Mouse (Mus musculus): ENCODE data around the gene Cog4.

Cog4 gene

DNA sequence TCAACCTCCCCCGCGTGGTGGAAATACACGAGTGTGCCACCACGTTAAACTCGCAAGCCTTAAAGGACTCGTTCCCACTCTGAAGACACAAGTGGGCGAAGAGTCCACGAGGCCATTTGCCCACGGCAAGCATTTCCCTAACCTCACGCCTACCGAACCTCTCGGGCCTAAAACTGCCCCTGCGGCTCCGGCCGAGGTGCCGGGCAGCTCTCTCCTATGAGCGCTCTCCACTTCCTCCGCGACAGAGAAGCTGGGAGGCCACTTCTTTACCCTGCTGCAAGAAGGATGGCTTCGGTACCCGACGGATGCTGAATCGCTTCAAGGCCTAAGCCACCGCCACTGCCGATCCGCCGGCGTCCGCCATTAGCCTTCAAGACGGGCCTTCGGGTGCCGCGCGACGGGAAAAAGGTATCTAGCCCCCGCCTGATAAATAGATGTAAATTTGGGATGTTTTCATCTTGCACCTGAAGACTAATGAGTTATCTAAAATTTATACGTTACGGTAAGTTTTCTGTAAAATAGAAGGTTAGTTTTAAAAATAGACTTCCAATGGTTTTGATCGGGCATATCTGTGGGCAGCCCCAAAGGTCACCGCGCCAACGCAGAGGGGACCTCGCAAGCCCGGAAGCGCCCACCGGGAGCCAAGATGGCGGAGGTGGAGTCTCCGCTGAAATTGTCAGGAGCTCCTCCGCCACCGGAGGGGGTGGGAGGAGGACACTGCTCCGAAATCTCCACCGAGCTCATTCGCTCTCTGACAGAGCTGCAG is at the start of gene Cog4, which contains the start of gene Sf3b3:
Gene Cog4, plus strand, starts transcription at position 196 of the 766 bp plus-strand sequence.
Gene Sf3b3, minus strand, starts transcription at position 383 of the 766 bp plus-strand sequence.
- DNase-seq: peak; percentile 71 to 77

DNA sequence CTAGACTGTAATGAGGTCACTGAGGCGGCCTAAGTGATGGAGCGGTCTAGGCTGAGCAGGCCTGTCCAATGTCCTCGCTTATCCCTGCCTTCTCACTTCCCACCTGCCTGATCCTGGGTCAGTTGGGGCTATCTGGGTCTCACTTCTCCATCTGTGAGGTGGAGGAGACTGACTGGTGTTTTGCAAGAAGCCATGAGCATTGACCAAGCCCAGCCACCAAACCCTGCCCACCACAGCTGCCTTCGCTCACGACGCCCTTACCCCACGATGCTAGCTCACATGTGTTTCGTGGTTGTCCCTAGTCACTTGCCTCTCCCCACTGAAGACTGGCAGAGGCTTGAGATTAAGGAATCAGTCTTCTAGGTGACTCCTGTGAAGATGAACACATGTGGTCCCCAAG is 49.3 kb upstream of the Cog4 start:
- no peak for DNase-seq

DNA sequence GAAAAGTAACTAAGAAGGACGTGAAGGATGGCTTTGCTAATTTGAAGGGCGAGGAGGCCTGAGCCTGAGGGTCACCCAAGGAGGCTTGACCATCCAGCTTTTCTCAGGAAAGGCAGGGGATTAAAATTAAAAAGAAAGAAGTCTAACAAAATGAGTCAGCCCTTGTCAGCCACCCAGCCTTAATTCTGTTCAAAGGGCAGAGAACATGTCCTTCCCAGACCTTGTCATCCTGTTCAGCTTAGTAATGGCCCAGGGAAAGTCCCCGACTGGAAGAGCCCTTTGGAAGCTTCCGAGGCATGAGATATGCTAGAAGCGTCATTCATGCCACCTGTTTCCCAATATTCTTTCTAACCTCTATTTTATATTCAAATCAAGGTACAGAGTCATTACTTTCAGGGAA is 43.4 kb upstream of the Cog4 start:
- no peak for DNase-seq

DNA sequence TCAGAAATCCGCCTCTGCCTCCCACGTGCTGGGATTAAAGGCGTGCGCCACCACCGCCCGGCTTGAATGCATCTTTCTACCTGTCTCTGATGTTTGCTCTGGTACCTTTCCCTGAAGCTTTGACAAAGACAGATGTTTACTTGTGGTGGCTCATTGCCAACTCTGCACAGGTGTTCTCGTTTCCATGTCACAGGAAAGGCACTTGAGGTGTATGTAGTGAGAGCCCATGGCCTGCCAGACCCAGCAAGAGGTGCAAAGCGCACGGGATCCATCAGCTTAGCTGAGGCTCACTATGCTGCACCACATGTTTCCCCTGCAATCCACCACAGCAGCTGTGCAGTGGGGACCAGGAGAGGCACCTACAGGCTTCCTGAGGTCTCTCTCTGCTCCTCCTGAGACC is 42.5 kb upstream of the Cog4 start:
- DNase-seq: no peak

DNA sequence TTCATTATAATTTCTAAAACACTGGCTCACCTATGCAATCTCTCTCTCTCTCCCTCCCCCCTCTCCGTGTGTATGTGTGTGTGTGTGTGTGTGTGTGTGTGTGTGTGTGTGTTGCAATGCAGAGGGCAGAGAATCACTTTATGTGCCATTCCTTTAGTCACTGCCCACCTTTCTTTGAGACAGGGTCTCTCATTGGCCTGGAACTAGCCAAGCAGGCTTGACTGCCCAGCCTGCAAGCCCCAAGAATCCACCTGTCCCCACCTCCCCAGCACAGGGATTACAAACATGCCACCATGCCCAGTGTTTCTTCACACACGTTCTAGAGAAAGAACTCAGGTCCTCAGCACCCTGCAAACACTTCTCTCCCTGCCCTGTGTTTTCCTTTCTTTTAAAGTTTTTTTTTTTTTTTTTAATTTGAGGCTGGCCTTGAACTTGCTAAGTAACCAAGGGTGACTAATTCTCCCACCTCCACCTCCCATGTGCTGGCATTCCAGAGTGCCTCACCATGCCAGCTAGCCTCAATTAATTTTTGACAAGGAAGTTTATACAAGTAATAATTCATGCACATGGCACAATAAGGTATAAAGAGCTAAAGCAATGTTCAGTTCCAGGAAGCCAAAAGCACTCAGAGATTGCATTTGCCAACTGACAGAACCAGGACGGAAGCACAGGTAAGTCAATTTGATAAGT is 41.4 kb upstream of the Cog4 start:
- no peak for DNase-seq

DNA sequence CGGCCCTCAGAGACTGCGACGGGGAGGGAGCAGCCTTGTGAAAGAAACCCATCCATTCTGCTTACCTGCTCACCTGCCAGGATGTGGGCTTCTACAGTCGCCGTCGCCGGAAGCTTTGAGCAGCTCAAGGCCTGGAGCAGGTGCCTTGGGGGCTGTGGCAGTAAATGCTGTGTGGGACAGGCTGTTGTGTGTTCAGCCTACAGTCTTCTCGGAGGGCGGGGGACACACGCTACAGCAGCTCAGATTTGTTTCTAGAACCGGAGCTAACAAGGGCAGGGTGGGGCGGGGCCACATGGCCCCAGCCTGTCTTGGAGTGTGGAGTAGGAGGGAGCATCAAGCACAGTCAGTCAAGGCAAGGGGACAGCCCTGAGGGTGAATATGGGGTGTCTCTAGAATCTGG is 40.7 kb upstream of the Cog4 start, which contains the start of gene Il34:
Gene Il34, minus strand, starts transcription at position 256 of the 400 bp plus-strand sequence.
- no peak for DNase-seq

DNA sequence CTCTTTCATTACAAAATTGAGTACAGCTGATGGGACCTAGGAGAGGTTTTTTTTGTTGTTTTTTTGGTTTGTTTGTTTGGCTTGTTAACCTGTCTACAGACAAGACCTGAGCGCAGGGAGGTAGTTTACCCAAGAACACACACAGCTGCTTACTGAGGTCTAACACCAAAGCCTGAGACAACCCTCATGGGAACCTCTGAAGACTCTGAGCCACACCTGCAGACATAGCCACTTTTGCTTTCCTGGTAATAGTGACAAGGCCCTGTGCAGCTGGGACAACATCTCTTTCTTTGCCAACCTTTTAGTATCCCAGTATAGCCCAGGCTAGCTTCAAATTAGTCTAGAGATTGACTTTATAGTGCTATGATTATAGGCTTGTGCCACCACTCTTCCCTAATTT is 40.3 kb upstream of the Cog4 start:
- DNase-seq: no peak

DNA sequence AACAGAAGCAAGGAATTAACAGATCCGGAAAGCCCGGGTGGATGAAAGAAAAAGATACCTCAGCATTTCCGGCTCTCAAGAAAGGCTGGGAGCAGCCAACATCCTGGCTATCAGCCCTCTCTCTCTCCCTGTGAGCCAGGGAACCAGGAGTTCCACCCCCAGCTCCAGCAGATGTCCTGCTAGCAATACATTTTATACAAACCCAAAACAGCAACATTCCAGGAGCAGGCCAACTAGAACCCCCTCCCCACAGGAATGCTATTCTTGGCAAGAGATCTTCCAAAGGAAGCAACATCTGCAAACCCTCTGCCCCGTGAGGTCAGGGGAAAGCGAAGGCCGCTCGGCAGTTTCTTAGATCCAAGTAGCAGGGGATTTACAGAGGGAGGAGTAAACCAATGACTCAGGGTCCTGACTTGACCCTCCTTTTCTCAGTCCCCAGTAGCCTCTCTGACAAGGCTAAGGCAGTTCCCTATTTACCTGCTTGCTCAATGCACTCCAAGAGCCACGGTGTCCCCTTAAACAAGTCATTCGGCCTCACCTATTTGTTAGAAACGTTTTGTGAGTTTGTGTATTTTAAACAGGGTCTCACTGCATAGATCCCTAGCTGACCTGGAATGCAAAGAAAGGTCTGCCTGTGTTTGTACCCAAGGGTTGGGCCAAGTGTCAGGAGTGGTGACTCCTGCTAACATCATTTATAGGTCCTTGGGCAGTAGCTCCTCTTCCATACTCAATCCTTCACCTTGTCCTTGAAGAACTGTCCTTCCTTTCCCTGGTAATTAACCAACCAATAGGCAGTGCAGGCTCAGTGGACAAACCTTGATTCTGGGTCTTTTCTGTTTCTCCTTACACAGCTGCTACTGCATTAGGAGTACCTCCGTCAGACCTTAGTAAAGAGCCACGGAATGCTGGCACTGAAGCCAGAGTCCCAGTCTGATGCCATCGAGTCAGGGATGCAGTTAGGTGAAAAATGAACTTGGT is 37.6 kb upstream of the Cog4 start:
- no peak for DNase-seq

DNA sequence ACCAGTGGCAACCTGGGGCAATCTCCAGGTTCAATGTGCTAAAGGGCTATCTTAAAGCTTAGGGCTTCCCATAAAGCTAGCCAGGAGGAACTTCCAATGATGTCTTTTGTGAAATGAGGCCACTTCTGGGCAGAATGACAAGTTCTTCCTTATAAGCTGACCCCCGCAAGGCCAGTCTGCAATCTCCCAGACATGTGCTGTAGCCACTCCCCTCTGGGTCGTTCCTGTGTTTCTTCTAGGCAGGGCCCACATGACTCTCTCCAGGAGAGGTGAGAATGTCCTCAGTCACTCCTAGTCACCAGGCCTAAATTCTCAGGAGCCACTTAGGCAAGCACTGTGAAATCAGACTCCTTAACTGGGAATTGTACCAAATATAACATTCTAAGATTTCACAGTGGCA is 36.6 kb upstream of the Cog4 start:
- no peak for DNase-seq

DNA sequence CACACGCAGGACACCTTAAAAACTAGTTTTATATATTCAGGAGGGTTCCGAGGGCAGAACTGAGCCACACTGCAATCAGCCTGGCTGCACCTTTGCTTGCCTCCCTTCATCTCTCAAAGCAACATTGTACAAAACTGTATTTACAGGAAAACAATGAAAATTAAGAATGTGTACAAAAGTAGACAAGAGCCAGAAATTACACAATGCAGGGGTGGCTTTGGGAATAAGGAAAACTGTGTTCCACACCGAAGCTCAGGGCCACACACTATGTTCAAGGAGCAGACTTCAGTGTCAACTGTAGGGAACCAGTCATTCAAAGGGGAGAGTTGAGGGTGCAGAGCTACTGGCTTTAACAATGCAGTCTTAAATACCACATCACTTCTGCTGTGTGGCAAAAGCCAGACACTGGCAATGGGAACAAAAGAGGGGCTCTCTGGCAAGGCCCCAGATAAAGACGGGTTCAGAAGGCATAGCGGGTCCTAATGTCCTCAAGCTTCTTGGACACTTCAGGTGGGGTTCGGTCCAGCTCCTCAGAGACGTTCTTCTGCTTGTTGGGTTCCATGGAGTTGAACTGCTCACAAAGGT is 35.8 kb upstream of the Cog4 start:
- no peak for DNase-seq

DNA sequence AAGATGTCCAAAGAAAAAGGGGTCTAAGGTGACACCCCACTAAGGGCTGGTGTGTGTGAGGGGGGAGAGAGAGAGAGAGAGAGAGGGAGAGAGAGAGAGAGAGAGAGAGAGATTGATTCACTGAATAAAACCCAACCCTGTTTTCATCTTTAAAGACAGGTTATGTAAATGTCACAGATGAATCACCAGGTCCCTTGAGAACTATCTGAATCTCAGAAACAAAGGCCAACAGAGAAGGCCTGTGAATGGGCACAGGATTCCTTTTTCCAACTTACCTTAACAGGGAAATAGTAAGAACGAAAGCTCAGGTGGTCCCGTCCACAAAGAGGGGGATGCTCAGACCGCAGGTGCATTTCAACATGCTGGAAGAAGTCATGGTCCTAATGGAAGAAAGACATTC is 35.3 kb upstream of the Cog4 start:
- no peak for DNase-seq

DNA sequence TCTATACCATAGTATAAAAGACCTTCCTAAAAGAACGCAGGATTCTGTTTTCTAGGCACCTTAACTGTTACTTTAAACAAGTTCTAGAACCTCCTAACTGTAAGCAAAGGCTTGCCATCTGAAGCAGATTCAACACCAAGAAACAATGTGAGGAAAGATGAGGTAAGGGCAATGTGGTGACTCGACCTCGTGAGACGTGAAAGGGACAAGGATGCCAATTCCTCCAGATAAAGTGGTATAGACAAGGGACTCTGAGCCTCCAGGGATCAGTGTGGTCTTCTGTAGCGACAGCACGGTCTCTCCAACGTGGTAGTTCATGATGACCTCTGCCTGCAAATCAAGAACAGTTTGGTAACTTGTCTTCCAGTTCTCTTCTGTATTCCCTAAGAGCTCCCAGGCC is 34.6 kb upstream of the Cog4 start:
- no peak for DNase-seq

DNA sequence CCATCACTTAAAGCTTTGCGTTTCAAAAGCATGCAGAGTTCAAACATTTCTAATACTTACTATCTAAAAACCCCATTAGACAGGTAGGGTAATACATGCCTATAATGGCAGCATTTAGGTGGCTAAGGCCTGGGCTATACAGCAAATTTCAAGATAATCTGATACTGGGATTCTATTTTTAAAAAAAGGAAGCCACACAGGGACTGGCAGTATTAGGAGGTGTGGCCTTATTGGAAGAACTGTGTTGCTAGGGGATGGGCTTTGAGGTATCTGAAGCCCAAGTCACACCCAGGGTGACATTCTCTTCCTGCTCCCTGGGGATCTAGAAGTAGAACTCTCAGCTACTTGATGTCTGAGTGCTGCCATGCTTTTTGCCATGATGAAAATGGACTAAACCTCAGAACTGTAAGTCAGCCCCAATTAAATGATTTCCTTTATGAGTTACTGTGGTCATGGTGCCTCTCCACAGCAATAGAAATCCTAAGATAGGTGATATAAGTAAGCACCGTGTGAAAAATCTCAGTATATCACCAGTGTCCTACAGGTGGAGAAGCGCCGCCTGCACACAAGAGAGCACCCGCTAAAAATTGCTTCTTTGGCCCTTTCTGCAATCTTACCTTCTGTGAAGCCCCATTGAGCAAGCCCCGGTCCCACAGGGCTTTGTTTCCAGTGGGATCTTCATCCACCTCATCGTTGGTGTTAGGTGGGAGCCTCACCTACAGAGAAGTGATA is 33.9 kb upstream of the Cog4 start:
- DNase-seq: no peak

DNA sequence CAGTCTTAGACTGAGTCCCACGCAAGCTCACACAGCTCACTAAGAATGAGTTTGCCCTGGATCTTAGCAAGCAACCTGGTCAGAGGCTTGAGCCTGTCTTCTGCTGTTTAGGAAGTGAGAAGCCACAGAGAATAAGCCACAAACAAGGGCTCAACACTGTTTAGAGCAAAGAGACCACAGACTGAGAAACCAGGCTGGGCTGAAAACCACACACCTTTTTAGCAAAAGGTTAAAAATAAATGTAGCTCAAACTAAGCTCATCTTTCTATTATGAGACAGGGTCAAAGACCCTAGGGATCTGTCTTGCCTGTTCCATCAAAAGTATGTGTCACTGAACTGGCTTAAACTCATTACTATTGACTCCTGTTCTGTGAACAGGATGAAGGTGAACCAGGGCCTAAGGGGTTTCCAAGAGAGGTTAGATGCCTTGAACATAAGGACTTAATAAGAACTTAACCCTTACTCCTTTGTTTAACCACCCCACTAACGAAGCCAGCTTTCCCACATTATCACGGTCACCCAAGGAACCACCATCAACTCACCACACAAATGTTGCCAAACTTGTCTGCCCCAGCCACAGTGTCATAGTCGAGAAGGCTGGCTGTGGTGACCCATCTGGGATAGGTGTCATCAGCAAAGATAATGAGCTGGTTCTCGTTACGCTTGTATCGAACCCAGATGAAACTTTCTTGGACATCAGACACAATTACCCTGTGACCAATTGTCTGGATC is 33.2 kb upstream of the Cog4 start:
- no peak for DNase-seq

DNA sequence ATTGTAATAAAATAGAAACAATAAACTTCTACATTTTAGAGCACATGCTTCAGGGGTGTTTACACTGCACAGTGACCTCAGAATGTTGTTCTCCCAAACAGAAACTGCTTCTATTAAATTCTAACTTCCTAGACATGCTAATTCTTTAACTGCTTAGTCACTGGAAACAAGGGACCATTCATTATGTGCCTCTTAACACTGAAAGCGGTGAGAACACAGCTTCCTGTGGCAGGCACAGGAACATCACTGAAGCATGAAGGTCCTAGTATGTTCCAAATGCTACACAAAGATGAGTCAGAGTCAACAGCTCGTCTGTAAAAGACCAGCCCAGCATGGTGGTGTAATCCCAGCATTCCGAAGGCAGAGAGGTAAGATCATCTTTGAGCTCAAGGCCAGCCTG is 31.1 kb upstream of the Cog4 start:
- DNase-seq: no peak

DNA sequence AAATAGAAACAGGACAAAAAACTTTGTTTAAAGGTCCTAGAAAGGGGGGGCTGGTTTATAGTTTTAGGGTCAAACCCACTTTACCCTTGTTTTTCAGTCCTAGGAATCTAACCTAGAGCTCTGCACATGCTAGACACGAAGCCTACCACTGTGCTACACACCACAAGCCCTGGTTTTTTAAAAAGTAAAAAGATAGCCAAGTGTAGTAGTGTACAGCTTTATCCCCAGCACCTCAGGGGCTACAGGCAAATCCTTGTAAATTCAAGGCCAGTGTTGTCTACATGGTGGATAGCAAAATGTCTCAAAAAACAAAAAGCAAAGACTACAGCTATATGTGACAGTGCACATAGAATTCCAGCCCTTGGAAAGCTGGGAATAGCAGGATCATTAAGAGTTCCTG is 29.4 kb upstream of the Cog4 start:
- DNase-seq: no peak

DNA sequence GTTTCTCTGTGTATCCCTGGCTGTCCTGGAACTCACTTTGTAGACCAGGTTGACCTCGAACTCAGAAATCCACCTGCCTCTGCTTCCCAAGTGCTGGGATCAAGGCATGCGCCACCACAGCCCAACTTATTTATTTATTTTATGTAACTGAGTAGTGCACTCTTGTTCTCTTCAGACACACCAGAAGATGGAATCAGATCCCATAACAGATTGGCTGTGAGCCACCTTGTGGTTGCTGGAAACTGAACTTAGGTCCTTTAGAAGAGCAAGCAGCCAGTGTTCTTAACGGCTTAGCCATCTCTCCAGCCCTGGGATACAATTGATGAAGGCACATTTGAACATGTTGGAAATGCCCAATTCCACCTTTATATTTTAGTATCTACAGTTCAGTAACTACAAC is 27.8 kb upstream of the Cog4 start:
- no peak for DNase-seq

DNA sequence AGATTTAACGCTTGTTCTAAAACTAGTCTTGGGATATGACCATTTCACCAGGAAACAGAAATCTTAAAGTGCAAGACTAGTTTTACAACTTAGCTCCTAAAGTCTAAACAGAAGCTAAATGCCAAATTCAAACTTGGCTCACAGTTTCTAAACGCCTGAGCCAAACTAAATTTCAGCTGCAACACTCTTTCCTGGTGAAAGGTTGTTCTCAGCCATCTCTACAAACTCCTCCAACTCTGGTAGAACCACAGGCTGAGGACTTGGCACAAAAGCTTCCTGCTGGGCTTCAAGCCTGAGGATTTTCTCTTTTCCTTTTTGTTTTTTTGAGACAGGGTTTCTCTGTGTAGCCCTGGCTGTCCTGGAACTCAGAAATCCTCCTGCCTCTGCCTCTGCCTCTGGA is 26.1 kb upstream of the Cog4 start:
- no peak for DNase-seq

DNA sequence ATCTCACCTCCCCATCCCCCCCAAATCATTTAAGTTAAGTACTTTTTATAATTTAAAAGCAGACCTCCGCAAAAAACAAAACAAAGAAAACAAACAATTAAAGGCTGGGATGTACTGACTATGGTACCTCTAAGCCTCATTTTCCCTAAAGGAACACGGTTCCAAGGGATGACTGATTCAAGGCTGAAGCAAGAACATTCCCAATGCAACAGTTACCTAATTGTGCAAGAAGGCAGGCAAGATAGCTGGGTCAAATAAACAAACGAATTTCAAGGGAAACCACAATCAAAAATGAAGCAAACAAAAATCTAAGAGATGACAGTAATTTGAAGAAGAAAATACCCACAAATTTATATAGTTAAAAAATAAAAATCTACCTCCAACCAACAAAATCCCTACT is 24.4 kb upstream of the Cog4 start:
- DNase-seq: no peak

DNA sequence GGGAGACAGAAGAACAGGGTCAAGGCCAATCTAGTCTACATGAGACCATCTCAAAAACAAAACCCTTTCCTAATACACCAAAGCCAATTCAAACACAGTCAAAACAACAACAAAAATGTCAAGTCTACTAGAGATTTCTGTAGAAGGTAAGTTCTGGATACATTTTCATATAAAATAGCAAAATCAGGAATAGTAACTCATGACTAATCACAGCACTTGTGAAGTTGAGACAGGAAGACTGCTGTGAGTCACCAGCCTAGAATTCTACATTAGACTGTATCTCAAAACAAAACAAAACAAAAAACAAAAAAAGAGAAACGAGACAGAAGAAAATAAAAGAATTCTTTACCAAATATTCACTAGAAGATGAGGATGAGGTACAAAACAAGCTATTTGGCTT is 21.5 kb upstream of the Cog4 start:
- DNase-seq: no peak

DNA sequence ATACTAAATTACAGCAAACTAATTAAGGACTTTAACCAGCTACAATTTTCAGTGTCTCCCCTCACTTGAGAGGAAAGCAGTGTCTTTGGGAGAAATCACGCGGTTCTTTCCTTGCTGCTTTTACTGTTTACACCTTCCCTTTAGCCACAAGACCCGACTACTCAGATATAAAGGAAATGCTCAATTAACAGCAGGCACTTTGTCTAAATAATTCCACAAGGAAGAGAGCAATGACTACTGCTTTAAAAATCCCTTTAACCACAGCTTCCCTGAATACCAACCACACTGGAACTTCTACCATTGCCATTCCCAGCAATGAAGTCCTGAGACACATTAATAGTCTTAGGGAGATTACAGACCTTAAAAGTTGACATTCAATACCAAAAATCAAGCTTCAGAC is 17.9 kb upstream of the Cog4 start:
- DNase-seq: no peak
